Mouse (Mus musculus): ENCODE measurements around the gene Hs2st1.

- TF ChIP-seq GATA1 (IDR thresholded peaks at IDR 0.05; ENCODE audit: low read length): no peak
- TF ChIP-seq TAL1 (IDR thresholded peaks at IDR 0.05; ENCODE audit: low read length): no peak
Measured at GRCm38 (mm10) chr3:144554503-144554902, 15.5 kb downstream of the Hs2st1 start.

Data from erythroblast, embryonic 14.5 days (primary cell).